Mouse (Mus musculus) G1E (cell line): ENCODE measurements around the gene Olfr904. TPM values are rescaled to one million over a fixed set of nuclear protein-coding genes. Genes with fewer than 3 reads are reported as not detected.

Source experiments
- ATAC-seq: 2 replicates; pipeline ENCODE4 v1.8.0; 2016; ENCODE audit warnings: mild to moderate bottlenecking; ENCODE audit not compliant: insufficient number of reproducible peaks, poor library complexity, low FRiP score, severe bottlenecking; ENCODE audit errors: extremely low read depth
- DNase-seq: peaks from one replicate; pipeline ENCODE4 v3.0.0; 2012; ENCODE audit warnings: low spot score
- H3K27me3 ChIP-seq: 2 replicates; pipeline ENCODE4 v1.6.1; 2012; ENCODE audit warnings: mild to moderate bottlenecking, low read length, inconsistent platforms; ENCODE audit not compliant: insufficient read depth
- H3K36me3 ChIP-seq: replicated peaks from 2 replicates; pipeline ENCODE3; 2012; ENCODE audit warnings: mild to moderate bottlenecking, inconsistent platforms
- H3K4me1 ChIP-seq: 2 replicates; pipeline ENCODE4 v1.6.1; 2012; ENCODE audit warnings: low read depth, low read length, inconsistent platforms, mixed read lengths; ENCODE audit not compliant: insufficient read depth
- H3K4me3 ChIP-seq: 2 replicates; pipeline ENCODE4 v1.5.1; 2012; ENCODE audit warnings: low read depth, mild to moderate bottlenecking, inconsistent platforms, low read length, moderate library complexity, mixed read lengths
- H3K9me3 ChIP-seq: replicated peaks from 2 replicates; pipeline ENCODE4 v1.6.1; 2012; ENCODE audit warnings: inconsistent platforms
- CTCF ChIP-seq: IDR thresholded peaks from 2 replicates; pipeline ENCODE4 v1.5.1; 2012; ENCODE audit warnings: low read depth, low read length, inconsistent platforms, mixed read lengths
- GATA1 ChIP-seq: IDR thresholded peaks from 2 replicates; pipeline ENCODE4 v1.6.1; 2012; ENCODE audit warnings: borderline replicate concordance, low read length, inconsistent platforms, mixed read lengths
- GATA2 ChIP-seq: IDR thresholded peaks from 2 replicates; pipeline ENCODE4 v1.6.1; 2012; ENCODE audit warnings: low read depth, low read length, inconsistent platforms, borderline replicate concordance
- POLR2AphosphoS5 ChIP-seq: IDR thresholded peaks from 2 replicates; pipeline ENCODE4 v1.6.1; 2012; ENCODE audit warnings: low read depth, low read length, inconsistent platforms; ENCODE audit not compliant: insufficient replicate concordance
- TAL1 ChIP-seq: conservative IDR thresholded peaks from 2 replicates; pipeline ENCODE4 v1.6.1; 2012; ENCODE audit warnings: low read depth, low read length, inconsistent platforms, mixed read lengths
- polyA plus RNA-seq: library from polyadenylated mRNA; stranded (reverse); fragments of >175 nt; gene quantifications from 2 replicates; pipeline ENCODE4 v1.2.3, GENCODE M21; 2012
- total RNA-seq, 2 experiments: library from RNA; stranded (forward) in 1 of 2; stranded (reverse) in 1 of 2; fragments of 200-1000 nt in 1 of 2; fragments of >200 nt in 1 of 2; fragmentation: Nextera tagmentation in 1 of 2; gene quantifications; 2 replicates each; pipeline ENCODE4 v1.2.3; 2014 to 2017

Gene Olfr904
- total and polyA plus RNA-seq, 3 experiments = under 0.01 TPM; not detected in 2

DNA sequence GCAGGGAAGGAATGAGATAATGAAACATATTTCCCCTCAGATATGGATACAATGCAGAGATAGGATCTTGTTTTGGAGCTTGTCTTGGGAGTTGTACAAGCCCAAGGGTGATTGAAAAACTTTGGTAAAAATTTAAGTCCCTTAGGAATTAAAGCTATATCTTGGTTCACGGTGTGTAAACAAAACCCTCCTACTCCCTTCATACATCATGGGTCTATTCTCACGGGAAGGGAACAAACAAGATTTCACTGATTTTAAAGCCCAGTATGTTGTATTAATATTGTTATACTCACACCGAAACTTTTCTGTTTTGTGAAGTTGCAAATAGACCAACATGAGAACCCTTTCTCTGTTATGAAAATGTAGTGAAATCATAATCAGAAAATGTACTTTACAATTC is 23.8 kb downstream of the Olfr904 start, which contains the start of gene Olfr906:
TSS of gene Olfr906 (plus strand) at position 301 of the 400 bp plus-strand sequence.
- Histone ChIP-seq H3K9me3 (no peaks in the 10 kb centered on the region), H3K36me3 (no peaks in the 10 kb centered on the region), H3K4me3 (no peak within 1 kb of the TSS), H3K4me1 (no peaks in the 10 kb centered on the region), H3K27me3 (no peaks in the 10 kb centered on the region)
- ATAC-seq (no peak), DNase-seq (no peak)
- TF ChIP-seq POLR2AphosphoS5 (no peak), CTCF (no peak), GATA1 (no peak), GATA2 (no peak), TAL1 (no peak)

DNA sequence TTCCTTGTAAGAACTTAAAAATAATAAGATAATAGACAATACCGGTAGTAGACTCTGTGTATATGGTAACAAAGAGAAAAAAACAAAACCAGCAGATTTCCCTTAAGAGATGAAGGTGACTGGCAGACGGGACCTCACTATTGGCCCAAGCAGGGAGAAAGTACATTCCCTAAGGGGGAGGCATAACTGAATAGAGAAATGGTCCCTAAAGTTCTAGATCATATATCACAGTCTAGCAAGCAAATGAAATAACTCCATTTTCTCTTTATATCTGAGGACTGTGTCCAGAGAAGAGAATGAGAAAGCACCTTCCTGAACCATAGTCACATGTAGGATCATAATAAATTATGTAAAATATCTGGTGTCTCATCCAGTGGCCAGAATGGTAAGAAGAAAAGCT is 32.6 kb downstream of the Olfr904 start, which contains the start of gene Olfr907:
TSS of gene Olfr907 (plus strand) at position 301 of the 400 bp plus-strand sequence.
- ATAC-seq = no peak
- no peak for DNase-seq
- TF ChIP-seq TAL1 (no peak), CTCF (no peak), POLR2AphosphoS5 (no peak), GATA2 (no peak), GATA1 (no peak)
- H3K4me1 ChIP-seq = no peaks in the 10 kb centered on the region
- no peak within 1 kb of the TSS for H3K4me3 ChIP-seq
- H3K9me3 ChIP-seq = no peaks in the 10 kb centered on the region
- H3K27me3 ChIP-seq = no peaks in the 10 kb centered on the region
- H3K36me3 ChIP-seq = no peaks in the 10 kb centered on the region

DNA sequence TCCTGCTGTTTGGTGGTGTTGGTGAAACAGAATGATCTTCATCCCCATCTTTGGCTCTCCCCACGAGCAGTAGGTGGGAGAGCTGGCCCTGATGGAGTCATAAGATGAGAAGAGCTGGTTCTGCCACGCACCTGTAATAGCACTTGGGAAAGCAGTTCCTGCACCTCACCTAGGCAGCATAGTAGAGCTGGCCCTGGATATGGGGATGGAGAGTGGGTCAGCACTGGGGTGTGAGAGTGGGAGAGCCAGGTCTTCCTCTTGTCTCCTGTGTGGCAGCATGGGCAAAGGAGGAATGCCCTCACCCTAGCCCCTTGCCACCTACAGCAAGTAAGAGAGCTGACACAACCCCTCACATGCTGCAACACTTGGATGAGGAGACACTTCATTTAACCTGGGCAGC is 49.4 kb downstream of the Olfr904 start:
- no peak for ATAC-seq
- no peak overlapping the region for H3K4me3 ChIP-seq
- H3K36me3 ChIP-seq = no peaks in the 10 kb centered on the region
- no peaks in the 10 kb centered on the region for H3K27me3 ChIP-seq
- DNase-seq = no peak
- TF ChIP-seq GATA2 = no peak
- no peak for TF ChIP-seq CTCF
- TF ChIP-seq POLR2AphosphoS5 = no peak
- no peak for TF ChIP-seq GATA1
- TF ChIP-seq TAL1 = no peak
- no peaks in the 10 kb centered on the region for H3K9me3 ChIP-seq
- H3K4me1 ChIP-seq = no peaks in the 10 kb centered on the region

Other genes starting within 250 kb of the Olfr904 start
Only the 20 nearest of the 23 such genes appear.
- not detected in 2 replicates for gene Olfr143, start 210.4 kb upstream of the Olfr904 start, total RNA-seq (2014; fragmentation: Nextera tagmentation)
- 0.22 TPM in 1 of 2 replicates, not detected in the other for gene Olfr143, start 210.4 kb upstream of the Olfr904 start, total RNA-seq (2017)
- not detected in 2 replicates for gene Olfr143, start 210.4 kb upstream of the Olfr904 start, polyA plus RNA-seq
- not detected in 2 replicates for gene Olfr895, start 195.3 kb upstream of the Olfr904 start, total RNA-seq (2014; fragmentation: Nextera tagmentation)
- 0.11 TPM in 1 of 2 replicates, not detected in the other for gene Olfr895, start 195.3 kb upstream of the Olfr904 start, total RNA-seq (2017)
- not detected in 2 replicates for gene Olfr895, start 195.3 kb upstream of the Olfr904 start, polyA plus RNA-seq
- not detected in 2 replicates for gene Olfr896-ps1, start 172.0 kb upstream of the Olfr904 start, total RNA-seq (2014; fragmentation: Nextera tagmentation)
- gene Olfr896-ps1, start 172.0 kb upstream of the Olfr904 start, total RNA-seq (2017) = 0.06 TPM in 1 of 2 replicates, not detected in the other
- not detected in 2 replicates for gene Olfr896-ps1, start 172.0 kb upstream of the Olfr904 start, polyA plus RNA-seq
- not detected in 2 replicates for gene Olfr25, start 134.1 kb upstream of the Olfr904 start, total RNA-seq (2014; fragmentation: Nextera tagmentation)
- gene Olfr25, start 134.1 kb upstream of the Olfr904 start, total RNA-seq (2017) = 0.06 TPM in 1 of 2 replicates, not detected in the other
- not detected in 2 replicates for gene Olfr25, start 134.1 kb upstream of the Olfr904 start, polyA plus RNA-seq
- not detected in 2 replicates for gene Olfr898, start 114.7 kb upstream of the Olfr904 start, total RNA-seq (2014; fragmentation: Nextera tagmentation)
- not detected in 2 replicates for gene Olfr898, start 114.7 kb upstream of the Olfr904 start, total RNA-seq (2017)
- not detected in 2 replicates for gene Olfr898, start 114.7 kb upstream of the Olfr904 start, polyA plus RNA-seq
- gene Olfr250, start 96.2 kb upstream of the Olfr904 start, total RNA-seq (2014; fragmentation: Nextera tagmentation) = not detected in 2 replicates
- not detected in 2 replicates for gene Olfr250, start 96.2 kb upstream of the Olfr904 start, total RNA-seq (2017)
- not detected in 2 replicates for gene Olfr250, start 96.2 kb upstream of the Olfr904 start, polyA plus RNA-seq
- gene Olfr251, start 86.1 kb upstream of the Olfr904 start, total RNA-seq (2014; fragmentation: Nextera tagmentation) = not detected in 2 replicates
- gene Olfr251, start 86.1 kb upstream of the Olfr904 start, total RNA-seq (2017) = not detected in 2 replicates
- gene Olfr251, start 86.1 kb upstream of the Olfr904 start, polyA plus RNA-seq = not detected in 2 replicates
- not detected in 2 replicates for gene Olfr147, start 61.4 kb upstream of the Olfr904 start, total RNA-seq (2014; fragmentation: Nextera tagmentation)
- 0.16 TPM in 1 of 2 replicates, not detected in the other for gene Olfr147, start 61.4 kb upstream of the Olfr904 start, total RNA-seq (2017)
- gene Olfr147, start 61.4 kb upstream of the Olfr904 start, polyA plus RNA-seq = not detected in 2 replicates
- not detected in 2 replicates for gene Olfr901, start 33.7 kb upstream of the Olfr904 start, total RNA-seq (2014; fragmentation: Nextera tagmentation)
- gene Olfr901, start 33.7 kb upstream of the Olfr904 start, total RNA-seq (2017) = not detected in 2 replicates
- gene Olfr901, start 33.7 kb upstream of the Olfr904 start, polyA plus RNA-seq = not detected in 2 replicates
- gene Olfr902, start 15.5 kb upstream of the Olfr904 start, total RNA-seq (2014; fragmentation: Nextera tagmentation) = not detected in 2 replicates
- gene Olfr902, start 15.5 kb upstream of the Olfr904 start, total RNA-seq (2017) = not detected in 2 replicates
- not detected in 2 replicates for gene Olfr902, start 15.5 kb upstream of the Olfr904 start, polyA plus RNA-seq
- not detected in 2 replicates for gene Olfr905, start 8.0 kb downstream of the Olfr904 start, total RNA-seq (2014; fragmentation: Nextera tagmentation)
- 0.11 and 0.12 TPM in 2 replicates for gene Olfr905, start 8.0 kb downstream of the Olfr904 start, total RNA-seq (2017)
- gene Olfr905, start 8.0 kb downstream of the Olfr904 start, polyA plus RNA-seq = not detected in 2 replicates
- not detected in 2 replicates for gene Olfr906, start 23.9 kb downstream of the Olfr904 start, total RNA-seq (2014; fragmentation: Nextera tagmentation)
- gene Olfr906, start 23.9 kb downstream of the Olfr904 start, total RNA-seq (2017) = 0.12 TPM in 1 of 2 replicates, not detected in the other
- not detected in 2 replicates for gene Olfr906, start 23.9 kb downstream of the Olfr904 start, polyA plus RNA-seq
- gene Olfr907, start 32.7 kb downstream of the Olfr904 start, total RNA-seq (2014; fragmentation: Nextera tagmentation) = not detected in 2 replicates
- gene Olfr907, start 32.7 kb downstream of the Olfr904 start, total RNA-seq (2017) = 0.05 TPM in 1 of 2 replicates, not detected in the other
- gene Olfr907, start 32.7 kb downstream of the Olfr904 start, polyA plus RNA-seq = not detected in 2 replicates
- not detected in 2 replicates for gene Olfr911-ps1, start 58.4 kb downstream of the Olfr904 start, total RNA-seq (2014; fragmentation: Nextera tagmentation)
- 0.06 and 0.27 TPM in 2 replicates for gene Olfr911-ps1, start 58.4 kb downstream of the Olfr904 start, total RNA-seq (2017)
- not detected in 2 replicates for gene Olfr911-ps1, start 58.4 kb downstream of the Olfr904 start, polyA plus RNA-seq
- gene Olfr910, start 74.7 kb downstream of the Olfr904 start, total RNA-seq (2014; fragmentation: Nextera tagmentation) = not detected in 2 replicates
- gene Olfr910, start 74.7 kb downstream of the Olfr904 start, total RNA-seq (2017) = 0.11 and 0.12 TPM in 2 replicates
- gene Olfr910, start 74.7 kb downstream of the Olfr904 start, polyA plus RNA-seq = not detected in 2 replicates
- gene Olfr912, start 117.0 kb downstream of the Olfr904 start, total RNA-seq (2014; fragmentation: Nextera tagmentation) = not detected in 2 replicates
- gene Olfr912, start 117.0 kb downstream of the Olfr904 start, total RNA-seq (2017) = 0.05 and 0.06 TPM in 2 replicates
- gene Olfr912, start 117.0 kb downstream of the Olfr904 start, polyA plus RNA-seq = not detected in 2 replicates
- not detected in 2 replicates for gene Olfr913, start 129.6 kb downstream of the Olfr904 start, total RNA-seq (2014; fragmentation: Nextera tagmentation)
- 0.11 and 0.12 TPM in 2 replicates for gene Olfr913, start 129.6 kb downstream of the Olfr904 start, total RNA-seq (2017)
- gene Olfr913, start 129.6 kb downstream of the Olfr904 start, polyA plus RNA-seq = not detected in 2 replicates
- not detected in 2 replicates for gene Olfr914, start 142.0 kb downstream of the Olfr904 start, total RNA-seq (2014; fragmentation: Nextera tagmentation)
- gene Olfr914, start 142.0 kb downstream of the Olfr904 start, total RNA-seq (2017) = 0.05 and 0.76 TPM in 2 replicates
- gene Olfr914, start 142.0 kb downstream of the Olfr904 start, polyA plus RNA-seq = not detected in 2 replicates
- not detected in 2 replicates for gene Olfr916, start 196.7 kb downstream of the Olfr904 start, total RNA-seq (2014; fragmentation: Nextera tagmentation)
- gene Olfr916, start 196.7 kb downstream of the Olfr904 start, total RNA-seq (2017) = 0.16 TPM in 1 of 2 replicates, not detected in the other
- not detected in 2 replicates for gene Olfr916, start 196.7 kb downstream of the Olfr904 start, polyA plus RNA-seq
- not detected in 2 replicates for gene Olfr917, start 202.7 kb downstream of the Olfr904 start, total RNA-seq (2014; fragmentation: Nextera tagmentation)
- gene Olfr917, start 202.7 kb downstream of the Olfr904 start, total RNA-seq (2017) = 0.41 TPM in 1 of 2 replicates, not detected in the other
- gene Olfr917, start 202.7 kb downstream of the Olfr904 start, polyA plus RNA-seq = not detected in 2 replicates